Mouse (Mus musculus): Measurements from ENCODE around the gene Gm10842. TPM values are rescaled to one million over a fixed set of nuclear protein-coding genes. Genes with fewer than 3 reads are reported as not detected.

Gene Gm10842
- polyA plus RNA-seq, 1 experiment = not detected

DNA sequence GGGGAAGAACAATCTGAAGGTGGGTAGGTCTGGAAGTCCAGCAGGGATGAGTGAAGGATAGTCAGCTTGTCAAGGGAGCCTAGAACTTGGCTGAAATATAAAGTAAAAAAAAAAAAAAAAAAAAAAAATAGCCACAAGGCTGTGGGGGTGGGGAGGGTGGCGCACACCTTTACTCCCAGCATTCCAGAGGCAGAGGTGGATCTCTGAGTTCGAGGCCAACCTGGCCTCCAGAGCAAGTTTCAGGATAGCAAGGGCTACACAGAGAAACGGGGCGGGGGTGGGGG, 5.3 kb downstream of the Gm10842 start:
- no peak for DNase-seq (ENCODE audit: low read depth, low spot score)
- 63% methylated on average over 2 of the region's 4 CpGs for WGBS

DNA sequence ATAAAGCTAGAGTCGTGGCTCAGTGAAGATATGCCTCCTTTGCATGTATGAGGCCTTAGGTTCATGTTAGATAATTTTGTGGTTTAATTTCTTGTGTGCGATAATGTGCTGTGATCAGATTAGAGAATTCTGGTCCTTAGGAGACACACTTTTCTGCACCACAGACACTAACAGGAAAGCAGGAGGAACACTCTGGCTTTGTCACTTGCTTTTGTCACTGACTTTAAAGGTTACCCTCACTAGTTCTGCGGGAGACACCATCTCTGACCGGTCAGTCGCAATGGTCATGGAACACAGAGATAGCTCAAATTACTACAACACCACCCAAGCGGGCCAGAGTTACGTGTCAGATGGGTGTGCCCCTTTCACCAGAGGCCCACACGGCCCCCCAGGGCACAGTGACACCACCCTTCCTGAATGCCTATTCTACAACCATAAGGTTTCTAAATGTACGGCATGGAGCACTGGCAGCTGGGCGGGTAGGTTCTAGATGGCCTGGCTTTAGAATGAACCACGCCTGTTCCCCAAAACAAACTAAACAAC, 5.7 kb downstream of the Gm10842 start:
- WGBS = 67% methylated on average over 11 of the region's 11 CpGs

GRCm38 (mm10) chr11:105153068-105153833, 6.6 kb downstream of the Gm10842 start:
- WGBS = 34% methylated on average over 12 of the region's 12 CpGs
- DNase-seq (ENCODE audit: low read depth, low spot score) = no peak

More for the DNA sequence above, 5.7 kb downstream of the Gm10842 start:
- no peak for DNase-seq (ENCODE audit: low read depth, low spot score)

DNA sequence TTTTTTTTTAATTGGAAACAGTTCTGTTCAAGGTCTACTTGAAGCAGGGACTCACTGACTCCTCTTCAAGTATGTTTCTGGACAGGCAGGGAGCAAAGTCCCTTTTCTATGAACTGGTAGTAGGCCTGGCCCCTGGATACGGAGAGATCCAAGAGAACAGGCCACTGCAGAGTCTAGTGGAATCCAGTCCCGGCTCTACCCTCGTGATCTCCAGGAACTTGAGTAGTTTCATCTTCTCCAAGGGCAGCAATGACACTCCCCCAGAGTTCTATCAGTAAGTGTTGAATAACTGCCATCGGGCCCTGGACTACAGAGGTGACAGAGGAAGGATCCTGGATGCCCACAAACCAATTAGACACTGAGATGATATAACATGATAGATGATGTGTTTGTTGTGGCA, 9.2 kb downstream of the Gm10842 start:
- DNase-seq (ENCODE audit: low read depth, low spot score) = no peak
- 51% methylated on average over 4 of the region's 4 CpGs for WGBS

DNA sequence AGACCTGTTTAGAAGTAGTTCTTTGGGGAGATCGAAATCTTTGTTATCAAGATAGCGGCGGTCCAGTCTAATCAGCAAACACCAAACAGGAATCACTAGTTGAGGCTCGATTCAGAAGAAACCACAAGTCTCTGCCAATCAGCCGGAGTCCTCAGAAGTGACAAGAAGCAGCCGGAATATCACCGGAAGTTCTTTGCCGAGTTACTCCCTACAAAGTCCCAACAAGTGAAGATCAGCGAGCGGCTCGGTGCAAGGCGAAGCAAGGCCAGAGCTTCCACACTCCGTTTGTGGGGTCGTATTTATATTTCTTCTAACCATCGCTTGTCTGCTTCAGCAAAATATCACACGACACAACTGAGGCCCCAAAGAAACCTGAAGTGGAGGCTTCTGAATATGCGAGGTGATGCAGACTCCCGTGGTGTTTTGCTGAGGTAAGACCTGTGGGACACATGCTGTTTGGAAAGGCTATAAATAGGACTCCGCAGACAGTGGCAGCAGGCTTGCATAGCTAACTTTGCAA, 10.1 kb downstream of the Gm10842 start:
- no peak for DNase-seq (ENCODE audit: low read depth, low spot score)
- 86% methylated on average over 19 of the region's 19 CpGs for WGBS

DNA sequence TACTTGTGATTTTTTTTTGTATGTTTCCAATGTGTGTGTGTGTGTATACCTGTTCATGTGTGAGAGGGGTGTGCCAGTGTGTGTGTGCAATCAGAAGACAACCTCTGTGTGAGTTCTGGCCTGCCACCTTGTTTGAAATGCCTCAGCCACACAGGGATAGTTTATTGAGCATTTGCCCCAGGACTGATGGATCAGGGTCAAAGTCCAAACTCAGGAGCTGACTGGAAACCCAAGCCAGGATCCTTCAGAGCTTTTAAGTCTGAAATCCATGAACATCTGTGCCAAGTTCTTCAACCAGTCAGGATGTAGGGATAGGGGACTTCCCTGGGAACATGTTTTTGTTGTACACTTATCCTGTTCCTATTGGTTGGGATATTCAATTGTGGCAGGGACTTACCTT, 11.4 kb downstream of the Gm10842 start:
- DNase-seq (ENCODE audit: low read depth, low spot score) = no peak

DNA sequence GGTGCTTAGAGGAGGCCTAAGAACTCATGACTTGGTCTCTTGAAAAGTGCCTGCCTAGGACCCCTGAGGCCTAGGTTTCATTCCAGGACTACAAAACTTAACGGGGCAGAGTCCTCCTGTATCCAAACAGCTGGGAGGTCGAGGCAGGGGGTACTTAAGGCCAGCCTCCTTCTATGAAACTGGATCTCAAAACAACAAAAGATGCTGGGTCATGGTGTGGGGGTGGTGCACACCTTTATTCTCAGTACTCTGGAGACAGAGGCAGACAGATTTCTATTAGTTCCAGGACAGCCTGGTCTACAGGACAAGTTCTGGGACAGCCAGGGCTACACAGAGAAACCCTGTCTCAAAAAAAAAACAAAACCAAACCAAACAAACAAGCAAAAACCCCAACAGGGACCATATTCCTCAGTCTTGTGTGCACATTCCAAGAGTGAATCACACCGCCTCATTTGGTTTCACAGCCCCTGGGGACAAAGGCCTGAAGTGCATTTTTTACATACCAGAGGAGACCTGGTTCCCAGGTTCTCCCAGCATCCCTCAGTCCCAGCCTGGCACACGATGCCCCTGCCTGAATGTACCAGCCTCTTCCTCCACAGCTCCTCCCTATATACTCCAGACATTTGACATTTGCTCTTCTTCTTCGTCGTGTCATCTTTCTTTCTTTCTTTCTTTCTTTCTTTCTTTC, 13.1 kb downstream of the Gm10842 start:
- 59% methylated on average over 6 of the region's 6 CpGs for WGBS
- no peak for DNase-seq (ENCODE audit: low read depth, low spot score)

- DNase-seq (ENCODE audit: low read depth, low spot score) = no peak
- 80% methylated on average over 2 of the region's 2 CpGs for WGBS
Measured at GRCm38 (mm10) chr11:105161411-105161810, 14.7 kb downstream of the Gm10842 start.

GRCm38 (mm10) chr11:105164516-105165510, 18.1 kb downstream of the Gm10842 start:
- 84% methylated on average over 69 of the region's 69 CpGs for WGBS
- no peak for DNase-seq (ENCODE audit: low read depth, low spot score)

- DNase-seq (ENCODE audit: low read depth, low spot score) = no peak
- 93% methylated on average over 10 of the region's 10 CpGs for WGBS
Measured at GRCm38 (mm10) chr11:105166780-105167179, 20.1 kb downstream of the Gm10842 start.

- DNase-seq (ENCODE audit: low read depth, low spot score) = no peak
- 49% methylated on average over 2 of the region's 2 CpGs for WGBS
Measured at GRCm38 (mm10) chr11:105178516-105178915, 31.8 kb downstream of the Gm10842 start, which contains the start of gene Tlk2. Gene Tlk2, plus strand, starts transcription at chr11:105178807.

GRCm38 (mm10) chr11:105179523-105179922, 32.8 kb downstream of the Gm10842 start:
- DNase-seq (ENCODE audit: low read depth, low spot score) = no peak
- WGBS = 65% methylated on average over 4 of the region's 4 CpGs

- under 1% methylated on average over 35 of the region's 35 CpGs for WGBS
- no peak for DNase-seq (ENCODE audit: low read depth, low spot score)
Measured at GRCm38 (mm10) chr11:105180471-105181091, 33.9 kb downstream of the Gm10842 start.

DNA sequence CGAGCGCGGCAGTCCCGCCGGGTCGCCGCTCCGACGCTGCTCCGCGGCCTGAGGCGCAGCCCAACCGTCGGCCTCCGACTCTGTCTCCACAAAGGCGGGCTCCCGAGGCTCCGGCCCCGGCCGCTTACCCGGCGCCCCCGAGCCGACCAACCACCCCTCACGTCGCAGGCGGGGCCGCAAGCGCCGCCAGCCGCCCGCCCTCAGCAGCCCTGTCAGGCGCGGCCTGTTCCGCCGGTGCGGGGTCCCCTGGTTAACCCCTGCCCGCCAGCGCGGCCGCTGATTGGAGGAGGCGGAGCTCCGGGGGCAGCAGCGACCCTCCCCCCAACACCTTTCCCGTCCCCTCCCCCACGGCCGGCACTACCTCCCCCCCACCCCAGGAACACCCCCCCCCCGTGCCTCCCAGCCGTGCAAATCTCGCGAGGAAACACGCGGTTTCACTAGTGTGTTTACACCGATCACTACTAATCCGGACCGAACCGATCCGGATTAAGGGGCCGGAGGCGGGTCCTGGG, 34.5 kb downstream of the Gm10842 start:
- peak; percentile 50 for DNase-seq (ENCODE audit: low read depth, low spot score)
- 1% methylated on average over 55 of the region's 60 CpGs for whole genome bisulfite sequencing

DNA sequence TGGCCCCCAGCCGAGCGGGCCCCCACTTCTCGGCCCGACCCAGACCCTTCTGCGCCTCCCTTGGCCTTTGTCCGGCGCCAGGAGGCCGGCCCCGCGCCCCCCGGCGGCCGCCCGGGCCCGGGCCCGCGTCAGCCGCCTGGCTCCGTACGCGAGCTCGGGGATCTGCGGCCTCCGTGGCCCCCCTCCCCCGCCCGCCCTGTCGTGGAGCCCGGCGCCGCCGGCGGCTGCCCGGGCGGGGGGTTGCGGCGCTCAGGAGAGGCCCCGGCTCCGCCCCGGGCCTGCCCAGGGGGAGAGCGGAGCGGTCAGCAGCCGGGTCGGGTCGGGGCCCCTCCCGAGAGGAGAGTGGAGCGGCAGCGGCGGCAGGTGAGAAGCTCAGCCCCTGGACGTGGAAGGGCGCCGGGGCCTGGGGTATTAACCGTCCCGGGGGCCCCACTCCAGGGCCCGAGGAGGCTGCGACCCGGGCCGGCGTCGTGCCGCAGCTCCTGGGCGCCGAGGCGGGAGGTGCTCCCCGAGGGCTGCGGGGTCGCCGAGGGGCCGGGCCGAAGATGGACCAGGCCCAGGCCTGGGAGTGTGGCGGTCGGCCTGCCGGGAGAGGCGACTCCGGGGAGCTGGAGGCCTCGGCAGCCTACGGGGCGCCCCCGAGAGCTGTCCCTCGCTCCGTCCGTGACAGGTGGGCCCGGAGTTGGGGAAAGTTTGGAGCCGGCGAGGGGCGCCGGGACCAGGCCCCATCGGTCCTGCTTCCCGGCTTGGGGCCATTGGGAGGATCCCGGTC, 35.2 kb downstream of the Gm10842 start:
- 2% methylated on average over 87 of the region's 89 CpGs for WGBS
- no peak for DNase-seq (ENCODE audit: low read depth, low spot score)

- WGBS = 1% methylated on average over 4 of the region's 4 CpGs
- no peak for DNase-seq (ENCODE audit: low read depth, low spot score)
Measured at GRCm38 (mm10) chr11:105182461-105182855, 35.8 kb downstream of the Gm10842 start.

DNA sequence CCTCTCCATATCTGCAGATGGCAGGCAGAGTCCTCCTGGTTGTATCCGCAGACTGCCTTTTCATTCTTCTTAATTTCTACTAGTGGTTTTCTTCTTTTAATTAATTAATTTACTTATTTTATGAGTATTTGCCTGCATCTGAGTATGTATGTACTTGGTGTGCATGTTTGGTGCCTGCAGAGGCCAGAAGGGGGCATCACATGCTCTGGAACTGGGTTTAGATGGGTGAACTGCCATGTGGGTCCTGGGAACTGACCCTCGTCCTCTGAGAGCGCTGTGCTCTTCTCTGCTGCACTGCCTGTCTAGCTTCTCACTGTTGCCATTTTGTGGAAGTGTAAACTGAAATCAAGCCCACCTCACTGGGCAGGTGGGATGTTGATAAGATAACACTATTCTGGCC, 38.0 kb downstream of the Gm10842 start:
- no peak for DNase-seq (ENCODE audit: low read depth, low spot score)
- WGBS = 94% methylated on average over 3 of the region's 3 CpGs

GRCm38 (mm10) chr11:105192186-105192585, 45.5 kb downstream of the Gm10842 start:
- WGBS = 93% methylated on average over 3 of the region's 3 CpGs
- DNase-seq (ENCODE audit: low read depth, low spot score) = no peak
